Mouse (Mus musculus) kidney, postnatal 36 days (tissue): ENCODE results near the gene Hebp1.

Experiments
- DNase-seq, 2 experiments: peaks; one replicate each; pipeline ENCODE4 v3.0.0; 2021 to 2022; ENCODE audit warnings: mixed read lengths in 2 of 2

Gene Hebp1

DNA sequence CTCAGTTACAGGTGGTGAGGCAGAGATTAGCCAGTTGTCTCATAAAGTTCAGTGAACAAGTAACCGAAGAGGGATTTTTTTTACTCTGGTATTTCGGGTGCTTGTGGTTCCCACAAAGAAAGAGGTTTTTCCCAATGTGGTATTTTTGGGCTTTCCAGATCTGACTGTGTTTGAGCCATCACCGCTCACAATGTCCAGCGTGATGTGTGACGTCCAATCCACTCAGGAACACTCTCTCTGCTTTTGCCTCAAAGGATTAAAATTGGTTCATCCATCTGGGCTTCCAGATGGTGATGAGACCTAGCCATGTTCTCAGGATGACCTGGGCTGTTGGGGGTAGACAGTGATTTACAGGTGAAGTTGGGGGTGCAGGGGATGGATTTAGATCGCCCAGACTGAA, 90.8 kb downstream of the Hebp1 start:
- no peak for DNase-seq

GRCm38 (mm10) chr6:135102736-135103303, 95.0 kb downstream of the Hebp1 start:
- no peak for DNase-seq

DNA sequence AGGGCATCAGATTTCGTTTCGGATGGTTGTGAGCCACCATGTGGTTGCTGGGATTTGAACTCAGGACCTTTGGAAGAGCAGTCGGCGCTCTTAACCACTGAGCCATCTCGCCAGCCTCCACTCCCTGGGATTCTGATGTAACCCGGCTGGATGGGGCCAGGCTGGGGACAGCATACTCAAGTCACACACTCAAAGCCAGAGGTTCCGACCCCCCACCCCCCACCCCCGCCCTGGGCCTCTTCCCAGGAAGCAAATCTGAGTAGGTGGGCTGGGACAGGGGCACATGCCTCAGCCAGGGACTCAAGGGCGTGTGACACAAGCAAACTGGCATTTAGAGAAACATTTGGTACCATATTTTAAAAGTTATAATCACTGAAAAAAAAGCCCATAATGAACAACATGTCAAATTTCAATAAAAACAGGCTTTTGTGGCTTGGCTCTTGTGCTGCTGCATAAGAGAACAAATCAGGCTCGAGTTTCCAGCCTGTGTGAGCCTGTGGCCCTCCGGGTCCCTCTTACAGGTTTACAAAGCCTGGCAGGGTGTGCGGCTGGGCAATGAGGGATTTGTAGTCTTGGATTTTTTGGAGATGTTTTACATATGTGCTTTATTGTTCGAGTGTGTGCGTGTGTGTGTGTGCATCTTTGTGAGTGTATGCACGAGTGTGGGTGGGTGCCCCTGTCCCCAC, 96.9 kb downstream of the Hebp1 start:
- DNase-seq = no peak

DNA sequence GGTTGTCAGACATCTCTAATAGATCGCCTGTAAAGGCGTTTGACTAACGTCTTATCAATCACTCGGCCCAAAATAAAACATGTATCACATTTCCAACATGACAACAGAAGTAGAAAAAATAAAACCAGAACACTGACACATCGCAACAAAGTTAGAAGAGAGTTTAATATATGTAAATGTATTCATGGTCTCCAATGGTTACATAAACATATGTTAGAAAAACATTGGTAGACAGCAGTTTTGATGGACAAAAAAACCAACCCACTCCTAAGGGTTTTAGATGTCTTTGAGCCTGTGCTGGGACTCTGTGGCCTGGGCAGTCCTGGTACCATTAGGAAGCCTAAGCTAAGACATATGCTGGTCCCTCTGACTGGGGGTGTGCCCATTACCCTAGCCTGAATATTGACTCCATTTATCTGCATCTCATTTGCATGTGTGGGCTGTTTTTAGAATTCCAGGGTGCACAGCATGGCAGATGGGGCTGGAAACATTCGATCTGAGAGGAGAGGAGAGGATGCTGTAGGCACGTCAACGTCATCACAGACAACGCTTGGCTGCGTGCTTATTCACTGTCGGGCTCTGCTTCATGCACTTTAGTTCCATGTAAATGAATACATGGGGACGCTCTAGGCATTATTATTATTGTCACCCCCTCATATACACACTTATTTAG, 104.9 kb downstream of the Hebp1 start:
- DNase-seq = no peak

GRCm38 (mm10) chr6:135090661-135091060, 107.2 kb downstream of the Hebp1 start:
- no peak for DNase-seq

- peak in 1 of 2 experiments; percentile 40 for DNase-seq
Observed at GRCm38 (mm10) chr6:135089786-135090185, 108.0 kb downstream of the Hebp1 start.

- DNase-seq = peak; percentile 60 to 86
Observed at GRCm38 (mm10) chr6:135087721-135088451, 109.9 kb downstream of the Hebp1 start.
